8 mouse cellular contexts compared by ENCODE assay signal in the genomic region with DNA sequence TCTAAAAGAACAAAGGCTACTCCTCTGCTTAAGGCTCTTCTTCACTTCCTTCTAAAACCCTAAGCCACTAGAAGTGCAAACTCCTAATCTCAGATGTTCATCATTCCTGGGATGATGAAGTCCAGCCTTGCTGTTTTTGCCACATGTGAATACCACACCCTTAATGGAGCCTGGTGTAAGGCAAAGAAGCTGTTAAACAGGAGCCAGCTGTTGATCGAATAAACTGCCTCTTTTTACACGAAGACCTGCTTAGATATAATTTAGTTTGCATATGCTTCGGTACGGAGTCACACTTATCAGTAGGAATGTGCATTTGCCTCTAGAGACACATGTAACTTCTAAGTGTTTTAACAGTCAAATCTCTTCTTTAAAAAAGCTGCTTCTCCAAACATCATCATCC. TPM values are rescaled to one million over a fixed set of nuclear protein-coding genes. Genes with fewer than 3 reads are reported as not detected.
DNase-seq lines count a peak whose midpoint lies in the region; ATAC-seq lines count a peak whose summit lies in the region.

No protein-coding gene starts in this region.

- peaks cover 30% of the 10 kb centered on the region for H3K4me1 ChIP-seq in heart, embryonic 11.5 days (ENCODE audit: control insufficient read depth, insufficient read depth, low read length)
- no peaks in the 10 kb centered on the region; the same call in 1 of the 2 replicates for H3K4me1 ChIP-seq in neural tube, embryonic 11.5 days (ENCODE audit: control insufficient read depth, insufficient read depth, low read length)

- peak overlapping the region; percentile 77 for H3K4me3 ChIP-seq in heart, embryonic 11.5 days (ENCODE audit: low read depth, low read length)
- H3K4me3 ChIP-seq in neural tube, embryonic 11.5 days (ENCODE audit: low read depth, low read length): no peak overlapping the region

- DNase-seq in heart, adult 8-10 months (ENCODE audit: low spot score): no peak
- DNase-seq in neural tube, embryonic 11.5 days (ENCODE audit: low spot score): no peak
- no peak for DNase-seq in neural tube, embryonic 10.5 days (ENCODE audit: extremely low spot score, low spot score)
- peak; percentile 27 for DNase-seq in induced T-regulatory cell, adult 2 months (ENCODE audit: low read depth)
- DNase-seq in spleen, adult 12 weeks (ENCODE audit: low spot score): no peak
- DNase-seq in ovary, adult 18-20 months (ENCODE audit: low spot score): no peak
- DNase-seq in Muller cell, postnatal 12 days (ENCODE audit: inconsistent ontology term): no peak

- ATAC-seq in heart, embryonic 11.5 days (replicated peaks; ENCODE audit: insufficient number of reproducible peaks, low FRiP score, low TSS enrichment): no peak
- ATAC-seq in neural tube, embryonic 11.5 days (ENCODE audit: insufficient read depth, low FRiP score, low TSS enrichment): no peak

- H3K27me3 ChIP-seq in heart, embryonic 11.5 days (ENCODE audit: control insufficient read depth, insufficient read depth, low read length): no peaks in the 10 kb centered on the region
- peaks cover 6% of the 10 kb centered on the region; the same call in 1 of the 2 replicates for H3K27me3 ChIP-seq in neural tube, embryonic 11.5 days (ENCODE audit: control insufficient read depth, insufficient read depth, low read length)

- no peaks in the 10 kb centered on the region for H3K9me3 ChIP-seq in heart, embryonic 11.5 days (replicated peaks; ENCODE audit: control insufficient read depth, low read length)
- no peaks in the 10 kb centered on the region for H3K9me3 ChIP-seq in neural tube, embryonic 11.5 days (ENCODE audit: control insufficient read depth, low read length)

- peak overlapping the region; percentile 85 for H3K4me2 ChIP-seq in heart, embryonic 11.5 days
- peak overlapping the region; percentile 15 for H3K4me2 ChIP-seq in neural tube, embryonic 11.5 days (ENCODE audit: low read depth)

- WGBS in heart, embryonic 11.5 days (ENCODE audit: insufficient replicate concordance): 34% methylated on average over 4 of the region's 4 CpGs
- WGBS in neural tube, embryonic 11.5 days: 78% methylated on average over 4 of the region's 4 CpGs

- no peaks in the 10 kb centered on the region for H3K36me3 ChIP-seq in heart, embryonic 11.5 days (ENCODE audit: control insufficient read depth, insufficient read depth, low read length)
- H3K36me3 ChIP-seq in neural tube, embryonic 11.5 days (ENCODE audit: control insufficient read depth, insufficient read depth, low read length): no peaks in the 10 kb centered on the region

- H3K9ac ChIP-seq in heart, embryonic 11.5 days (ENCODE audit: low read depth, low read length): no peak overlapping the region
- no peak overlapping the region for H3K9ac ChIP-seq in neural tube, embryonic 11.5 days (ENCODE audit: low read length)

- H3K27ac ChIP-seq in heart, embryonic 11.5 days (ENCODE audit: low read depth, low read length): no peak overlapping the region
- no peak overlapping the region for H3K27ac ChIP-seq in neural tube, embryonic 11.5 days (ENCODE audit: low read depth, low read length)

RNA-seq across cellular contexts. Expression of a gene that starts 2.0 kb away (rescaled TPM):
- polyA plus RNA-seq in heart, embryonic 11.5 days (2014; fragmentation: Nextera tagmentation; extraction: Ambion mirVana): 22.6 and 22.7 TPM in 2 replicates
- 100 to 1,000 TPM; 120 to 156 (median 130) TPM for total RNA-seq in heart, adult 8-10 months (2022)
- 11.1 and 13.0 TPM in 2 replicates for polyA plus RNA-seq in neural tube, embryonic 11.5 days (2014; fragmentation: Nextera tagmentation; extraction: Ambion mirVana)
